Mouse (Mus musculus) midbrain, embryonic 10.5 days (tissue): ENCODE results near the gene Dlec1. TPM values are rescaled to one million over a fixed set of nuclear protein-coding genes. Genes with fewer than 3 reads are reported as not detected.
A peak's percentile ranks its signal among the peaks of the same experiment; 100 is the strongest.

Source experiments
- DNase-seq: peaks from one replicate; pipeline ENCODE4 v3.0.0-alpha.2; 2017; ENCODE audit warnings: low spot score
- H3K27ac ChIP-seq: fragments of 300-500 bp; sonication (generic); replicated peaks from 2 replicates; pipeline ENCODE4 v1.5.1; 2016; ENCODE audit warnings: mild to moderate bottlenecking
- H3K27me3 ChIP-seq: fragments of 300-500 bp; sonication (generic); 2 replicates; pipeline ENCODE4 v1.6.1; 2016; ENCODE audit warnings: low read depth, mild to moderate bottlenecking; ENCODE audit not compliant: poor library complexity, severe bottlenecking
- H3K36me3 ChIP-seq: fragments of 300-500 bp; sonication (generic); 2 replicates; pipeline ENCODE4 v1.6.1; 2016; ENCODE audit warnings: mild to moderate bottlenecking, moderate library complexity
- H3K4me1 ChIP-seq: fragments of 300-500 bp; sonication (generic); 2 replicates; pipeline ENCODE4 v1.6.1; 2016
- H3K4me3 ChIP-seq: fragments of 300-500 bp; sonication (generic); 2 replicates; pipeline ENCODE4 v1.5.1; 2016; ENCODE audit warnings: mild to moderate bottlenecking, moderate library complexity
- H3K9me3 ChIP-seq: fragments of 300-500 bp; sonication (generic); replicated peaks from 2 replicates; pipeline ENCODE4 v1.6.1; 2016; ENCODE audit warnings: mild to moderate bottlenecking
- WGBS: fragments of 180-500 bp; shearing (Covaris S2); methylation state at CpG from one replicate; pipeline ENCODE4 v1.1.7; 2016; 5-methylcytosine and 5-hydroxymethylcytosine counted together
- polyA plus RNA-seq: library from polyadenylated mRNA; unstranded; fragments of >200 nt; fragmentation: Nextera tagmentation; extraction: Ambion mirVana; gene quantifications from 2 replicates; pipeline ENCODE4 v1.2.1, GENCODE M21; 2016

Gene Dlec1
- polyA plus RNA-seq, 1 experiment from 2014 or later, result 0.58 TPM

- Histone ChIP-seq H3K27ac (no peak overlapping the region), H3K4me1 (no peaks in the 10 kb centered on the region), H3K36me3 (peaks cover 76% of the 10 kb centered on the region), H3K9me3 (no peaks in the 10 kb centered on the region), H3K4me3 (no peak overlapping the region), H3K27me3 (no peaks in the 10 kb centered on the region)
- DNase-seq, result no peak
- WGBS, result 83% methylated on average over 16 of the region's 16 CpGs
Observed at GRCm38 (mm10) chr9:119075685-119076084, 26.6 kb upstream of the Dlec1 start.

- WGBS, result 86% methylated on average over 5 of the region's 5 CpGs
- H3K4me1 ChIP-seq, result peaks cover 27% of the 10 kb centered on the region
- no peak overlapping the region for H3K4me3 ChIP-seq
- no peak overlapping the region for H3K27ac ChIP-seq
- no peak for DNase-seq
- H3K27me3 ChIP-seq, result no peaks in the 10 kb centered on the region
- H3K36me3 ChIP-seq, result peaks cover 36% of the 10 kb centered on the region
- H3K9me3 ChIP-seq, result no peaks in the 10 kb centered on the region
Observed at GRCm38 (mm10) chr9:119080040-119080675, 22.1 kb upstream of the Dlec1 start.

- peak overlapping the region; percentile 77 for H3K27ac ChIP-seq
- H3K27me3 ChIP-seq, result peaks cover 9% of the 10 kb centered on the region
- no peaks in the 10 kb centered on the region for H3K9me3 ChIP-seq
- H3K4me1 ChIP-seq, result peaks cover 44% of the 10 kb centered on the region
- peak; percentile 67 for DNase-seq
- 6% methylated on average over 8 of the region's 8 CpGs for WGBS
- peaks cover 21% of the 10 kb centered on the region for H3K36me3 ChIP-seq
- no peak overlapping the region for H3K4me3 ChIP-seq
Observed at GRCm38 (mm10) chr9:119082039-119082438, 20.2 kb upstream of the Dlec1 start.

- Histone ChIP-seq H3K27me3 (peaks cover 17% of the 10 kb centered on the region), H3K4me3 (no peak overlapping the region), H3K36me3 (peaks cover 19% of the 10 kb centered on the region), H3K27ac (peak overlapping the region; percentile 77), H3K4me1 (peaks cover 52% of the 10 kb centered on the region), H3K9me3 (no peaks in the 10 kb centered on the region)
- WGBS, result 63% methylated on average over 7 of the region's 7 CpGs
- DNase-seq, result no peak
Observed at GRCm38 (mm10) chr9:119082656-119083430, 19.4 kb upstream of the Dlec1 start.

GRCm38 (mm10) chr9:119083966-119084365, 18.3 kb upstream of the Dlec1 start:
- Histone ChIP-seq H3K4me1 (peaks cover 62% of the 10 kb centered on the region), H3K36me3 (peaks cover 8% of the 10 kb centered on the region), H3K27ac (0 out of 2 replicates have a peak overlapping the region, but pooled peaks have one; percentile 9), H3K27me3 (peaks cover 26% of the 10 kb centered on the region), H3K4me3 (no peak overlapping the region), H3K9me3 (no peaks in the 10 kb centered on the region)
- WGBS, result 79% methylated on average over 10 of the region's 10 CpGs
- no peak for DNase-seq

GRCm38 (mm10) chr9:119086451-119086850, 15.8 kb upstream of the Dlec1 start:
- Histone ChIP-seq H3K9me3 (no peaks in the 10 kb centered on the region), H3K27me3 (peaks cover 47% of the 10 kb centered on the region), H3K4me3 (no peak overlapping the region), H3K4me1 (peaks cover 67% of the 10 kb centered on the region), H3K36me3 (no peaks in the 10 kb centered on the region), H3K27ac (peak overlapping the region; percentile 33; the same call in 1 of the 2 replicates)
- 40% methylated on average over 1 of the region's 1 CpGs for WGBS
- no peak for DNase-seq

- peaks cover 55% of the 10 kb centered on the region for H3K27me3 ChIP-seq
- H3K4me1 ChIP-seq, result peaks cover 67% of the 10 kb centered on the region
- 92% methylated on average over 5 of the region's 5 CpGs for WGBS
- no peak for DNase-seq
- H3K27ac ChIP-seq, result no peak overlapping the region
- H3K9me3 ChIP-seq, result no peaks in the 10 kb centered on the region
- no peaks in the 10 kb centered on the region for H3K36me3 ChIP-seq
- H3K4me3 ChIP-seq, result no peak overlapping the region
Observed at GRCm38 (mm10) chr9:119087309-119087708, 15.0 kb upstream of the Dlec1 start.

- Histone ChIP-seq H3K36me3 (no peaks in the 10 kb centered on the region), H3K4me1 (peaks cover 67% of the 10 kb centered on the region), H3K27ac (peak overlapping the region; percentile 55), H3K9me3 (no peaks in the 10 kb centered on the region), H3K4me3 (peak overlapping the region; percentile 51), H3K27me3 (peaks cover 65% of the 10 kb centered on the region)
- peak; percentile 86 for DNase-seq
- 1% methylated on average over 24 of the region's 24 CpGs for WGBS
Observed at GRCm38 (mm10) chr9:119088148-119088801, 14.0 kb upstream of the Dlec1 start.

GRCm38 (mm10) chr9:119089437-119089836, 12.8 kb upstream of the Dlec1 start:
- Histone ChIP-seq H3K27me3 (peaks cover 76% of the 10 kb centered on the region), H3K4me3 (no peak overlapping the region), H3K9me3 (no peaks in the 10 kb centered on the region), H3K4me1 (peaks cover 77% of the 10 kb centered on the region), H3K36me3 (no peaks in the 10 kb centered on the region), H3K27ac (no peak overlapping the region)
- DNase-seq, result no peak
- WGBS, result 82% methylated on average over 7 of the region's 7 CpGs

- Histone ChIP-seq H3K4me1 (peaks cover 78% of the 10 kb centered on the region), H3K27ac (no peak overlapping the region)
- no peak for DNase-seq
Observed at GRCm38 (mm10) chr9:119090462-119090861, 11.8 kb upstream of the Dlec1 start.

GRCm38 (mm10) chr9:119091581-119092310, 10.5 kb upstream of the Dlec1 start:
- WGBS, result 60% methylated on average over 12 of the region's 12 CpGs
- no peaks in the 10 kb centered on the region for H3K9me3 ChIP-seq
- no peak for DNase-seq
- H3K4me1 ChIP-seq, result peaks cover 70% of the 10 kb centered on the region
- H3K4me3 ChIP-seq, result peak overlapping the region; percentile 67
- no peak overlapping the region for H3K27ac ChIP-seq
- no peaks in the 10 kb centered on the region for H3K36me3 ChIP-seq
- peaks cover 91% of the 10 kb centered on the region for H3K27me3 ChIP-seq

More at GRCm38 (mm10) chr9:119090462-119090861, 11.8 kb upstream of the Dlec1 start:
- H3K9me3 ChIP-seq, result no peaks in the 10 kb centered on the region
- peaks cover 87% of the 10 kb centered on the region for H3K27me3 ChIP-seq
- WGBS, result 92% methylated on average over 5 of the region's 5 CpGs
- no peaks in the 10 kb centered on the region for H3K36me3 ChIP-seq
- H3K4me3 ChIP-seq, result no peak overlapping the region
